Mouse (Mus musculus): ENCODE results near the gene Ctdspl2. TPM values are rescaled to one million over a fixed set of nuclear protein-coding genes. Genes with fewer than 3 reads are reported as not detected.

The Ctdspl2 gene
- total RNA-seq, 2 experiments from 2014 or later: 51.5 to 55.0 TPM

- no peak for DNase-seq (ENCODE audit: low spot score in 2 of 2)
These were observed 88.1 kb downstream of the Ctdspl2 start for GRCm38 (mm10) chr2:122043926-122044325.

DNA sequence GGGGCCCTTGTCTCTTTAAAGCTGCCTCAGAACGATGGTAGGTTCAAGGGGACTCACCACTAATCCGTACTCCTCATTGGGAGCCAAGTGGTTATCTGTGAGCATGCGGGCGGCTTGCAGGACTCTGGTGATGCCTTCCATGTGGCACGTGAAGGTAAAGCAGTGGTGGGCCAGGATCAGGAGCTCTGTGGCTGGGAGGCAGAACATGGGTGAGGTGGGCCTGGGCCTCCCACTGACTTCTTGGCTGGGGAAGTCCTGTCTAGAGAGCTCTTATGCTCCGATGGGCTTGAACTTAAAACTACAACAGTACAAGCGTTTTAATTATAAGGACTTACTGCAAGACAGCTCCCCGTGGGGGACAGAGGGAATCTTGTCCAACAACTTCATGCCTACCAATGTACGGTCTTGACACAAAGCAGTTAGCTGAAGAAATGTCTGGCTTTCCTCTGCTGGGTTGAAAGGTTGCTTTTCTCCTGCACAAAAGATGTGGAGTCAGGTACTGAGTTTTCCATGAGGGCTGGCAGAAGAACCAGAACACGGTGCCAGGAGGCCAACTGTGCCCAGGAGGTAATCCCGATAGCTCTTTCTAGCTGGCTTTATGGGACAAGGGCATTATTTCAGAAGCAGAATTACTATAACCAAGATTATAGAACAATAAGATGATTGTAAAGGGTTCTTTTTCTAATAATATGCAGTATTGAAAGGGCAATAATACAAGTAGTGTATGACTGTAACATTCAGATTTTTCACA is 103.7 kb downstream of the Ctdspl2 start:
- no peak for DNase-seq (ENCODE audit: low spot score in 2 of 2)

Small RNAs within 50 kb of the gene (microRNA-seq; reads per million reads assigned to microRNA genes)
- not detected for gene Gm47314

Other genes starting within 250 kb of the Ctdspl2 start
- 100 to 1,000 TPM in 1 of 2 experiments, 10 to 100 TPM in 1; 88.1 to 103 TPM for gene Frmd5, start 148.9 kb upstream of the Ctdspl2 start, total RNA-seq (2021)
- gene Casc4, start 89.0 kb upstream of the Ctdspl2 start, total RNA-seq (2021): 10 to 100 TPM; 87.3 to 89.4 TPM
- under 1 TPM in 1 of 2 experiments, not detected in 1; 0.17 TPM for gene Mageb3, start 91 bp downstream of the Ctdspl2 start, total RNA-seq (2021)
- gene Eif3j1, start 72.5 kb downstream of the Ctdspl2 start, total RNA-seq (2021): 10 to 100 TPM; 20.9 to 22.9 TPM
- gene Spg11, start 162.4 kb downstream of the Ctdspl2 start, total RNA-seq (2021): 10 to 100 TPM; 19.5 to 22.3 TPM
- gene B2m, start 191.7 kb downstream of the Ctdspl2 start, total RNA-seq (2021): 100 to 1,000 TPM; 290 to 339 TPM
- gene Trim69, start 204.7 kb downstream of the Ctdspl2 start, total RNA-seq (2021): not detected
- gene Patl2, start 230.2 kb downstream of the Ctdspl2 start, total RNA-seq (2021): under 1 TPM in 1 of 2 experiments, not detected in 1; 0.45 TPM
- gene Terb2, start 230.3 kb downstream of the Ctdspl2 start, total RNA-seq (2021): not detected

All from adrenal gland, postnatal 4 days (tissue).